Mouse (Mus musculus): ENCODE data around the gene Relch. TPM values are rescaled to one million over a fixed set of nuclear protein-coding genes. Genes with fewer than 3 reads are reported as not detected.

Gene Relch
- 107 TPM for total RNA-seq (2023)

DNA sequence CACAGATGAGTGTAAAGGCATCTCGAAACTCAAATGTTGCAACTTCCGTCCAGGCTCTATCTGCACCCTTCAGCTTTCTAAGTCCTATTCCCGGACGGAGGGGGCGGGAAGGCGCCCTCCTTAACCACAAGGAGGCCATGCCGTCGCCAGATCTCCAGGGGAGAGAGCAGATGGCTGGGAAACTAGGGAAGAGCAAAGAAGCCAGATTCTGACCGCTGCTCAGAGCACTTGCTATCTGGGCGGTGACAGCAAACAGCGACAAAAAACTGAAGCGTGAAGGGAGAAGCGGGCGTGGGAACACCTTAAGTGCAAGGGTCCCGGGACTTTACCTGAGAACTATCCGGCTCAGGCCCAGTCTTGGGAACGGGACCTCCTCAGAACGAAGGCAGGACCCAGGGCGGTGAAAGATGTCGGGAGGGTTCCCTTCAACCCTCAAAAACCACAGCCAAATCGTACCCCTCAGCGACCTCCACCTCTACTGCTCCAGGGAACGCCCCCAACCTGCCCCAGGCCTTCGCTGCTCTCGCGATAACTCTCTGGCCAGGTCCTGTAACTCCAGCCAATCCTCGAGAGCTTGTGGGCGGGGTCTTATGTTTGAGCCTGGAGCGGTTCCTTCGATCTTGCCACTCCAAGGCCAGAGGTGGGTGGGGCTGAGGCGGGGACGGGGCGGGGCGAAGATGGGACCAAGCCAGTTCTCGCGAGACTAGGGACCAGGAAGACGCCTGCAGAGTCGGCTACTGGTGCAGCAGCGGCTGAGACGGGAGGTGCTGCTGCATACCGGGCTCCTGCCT lies at the start of gene Relch, which contains the start of gene Pign:
Gene Relch (plus strand): TSS at position 691 of the 791 bp plus-strand sequence.
Gene Pign (minus strand): TSS at position 507 of the 791 bp plus-strand sequence.

DNA sequence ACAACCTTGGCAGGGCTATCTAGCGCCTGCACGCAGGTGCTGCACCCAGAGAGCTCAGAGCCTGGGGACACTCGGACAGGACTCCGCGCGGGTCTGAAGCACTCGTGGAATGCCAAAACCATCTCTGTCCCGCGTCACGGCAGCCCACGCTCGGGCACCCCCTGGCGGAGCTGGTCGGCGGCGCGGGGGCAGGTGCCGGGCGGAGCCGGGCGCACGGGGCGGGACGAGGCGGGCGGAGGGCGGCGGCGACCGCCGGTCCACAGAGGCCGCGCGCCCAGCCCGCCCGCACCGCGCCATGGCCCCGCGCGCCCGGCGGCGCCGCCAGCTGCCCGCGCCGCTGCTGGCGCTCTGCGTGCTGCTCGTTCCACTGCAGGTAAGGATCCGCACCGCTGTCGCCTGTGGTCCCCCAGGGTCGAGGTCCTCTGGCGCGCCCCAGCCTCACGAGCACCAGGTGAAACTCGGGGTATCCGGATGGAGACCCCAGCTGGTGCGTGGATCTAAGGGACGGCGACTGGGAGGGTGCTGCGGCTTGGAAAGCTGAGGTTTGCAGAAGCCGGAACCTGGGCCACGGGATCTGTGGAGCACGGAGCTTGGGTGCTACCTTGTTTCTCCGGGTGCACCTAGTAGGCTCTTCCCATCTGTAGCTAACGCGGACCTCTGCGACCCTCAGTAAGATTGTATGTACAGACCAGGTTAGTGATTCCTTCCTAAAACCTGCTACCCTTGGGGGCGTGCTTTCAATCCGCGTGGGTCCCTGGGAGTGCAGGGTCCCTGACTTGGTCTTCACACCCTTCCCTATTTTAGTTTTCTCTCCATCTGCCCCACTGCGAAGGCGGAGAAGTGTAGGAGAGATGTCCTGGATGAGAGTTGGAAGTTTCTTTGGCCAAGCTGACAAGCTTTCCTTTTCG lies 117.0 kb downstream of the Relch start, which contains the start of gene Tnfrsf11a:
Gene Tnfrsf11a (plus strand): TSS at position 262 of the 908 bp plus-strand sequence.

Other genes with a start within 250 kb of the Relch start
- 34.4 TPM for gene Pign, start 184 bp upstream of the Relch start, total RNA-seq (2023)
- 0.21 TPM for gene Tnfrsf11a, start 116.9 kb downstream of the Relch start, total RNA-seq (2023)